Mouse (Mus musculus): Measurements from ENCODE around the gene Tsfm.
A peak's percentile ranks its signal among the peaks of the same experiment; 100 is the strongest.

The Tsfm gene

DNA sequence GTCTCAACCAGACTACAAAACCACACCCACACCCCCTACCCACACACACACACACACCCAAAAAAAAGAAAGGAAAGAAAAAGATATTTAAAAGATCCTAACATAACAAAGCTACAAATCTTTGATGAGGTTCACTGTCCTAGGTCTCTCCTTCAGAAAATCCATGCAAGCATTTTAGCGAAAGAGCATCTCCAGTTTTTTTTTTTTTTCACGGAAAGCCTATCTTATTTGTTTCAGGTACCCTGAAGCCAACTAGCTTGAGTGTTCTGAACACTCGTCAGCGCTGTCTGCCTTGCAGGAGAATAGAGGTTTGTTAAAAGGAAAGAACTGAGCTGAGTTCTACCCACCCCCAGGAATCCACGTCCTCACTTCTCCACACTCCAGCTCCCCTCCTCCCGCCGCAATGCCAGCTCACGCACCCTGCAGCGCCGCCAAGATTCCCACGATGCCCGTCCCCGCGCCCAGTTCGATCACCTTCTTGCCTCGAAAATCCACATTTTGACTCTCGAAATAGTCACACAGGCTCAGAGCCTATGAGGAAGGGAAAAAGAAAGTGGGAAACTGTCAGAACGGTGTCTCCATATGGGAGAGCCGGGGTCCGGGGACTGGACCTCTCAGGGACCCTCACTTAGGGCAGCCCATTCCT, 10.1 kb upstream of the Tsfm start:
- no peak for DNase-seq

DNA sequence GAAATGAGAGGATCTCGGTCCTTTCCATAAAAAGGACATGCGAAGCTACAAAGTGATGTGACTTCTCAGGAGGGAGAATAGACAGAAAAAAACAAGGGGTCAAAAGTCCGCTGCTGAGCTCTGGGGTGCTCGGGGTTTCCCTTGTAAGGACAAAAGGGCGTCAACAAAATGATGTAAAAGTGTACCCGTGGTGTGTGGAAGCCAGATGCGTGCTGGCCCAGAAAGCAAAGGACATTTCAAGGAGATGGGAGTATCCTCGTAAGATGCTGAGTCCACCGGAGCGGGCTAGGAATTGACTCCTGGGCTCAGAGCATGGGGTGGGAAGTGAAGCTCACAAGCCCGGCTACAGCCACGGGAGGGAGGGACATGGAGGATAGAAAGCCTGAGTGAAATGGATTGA, 7.0 kb upstream of the Tsfm start:
- no peak for DNase-seq

DNA sequence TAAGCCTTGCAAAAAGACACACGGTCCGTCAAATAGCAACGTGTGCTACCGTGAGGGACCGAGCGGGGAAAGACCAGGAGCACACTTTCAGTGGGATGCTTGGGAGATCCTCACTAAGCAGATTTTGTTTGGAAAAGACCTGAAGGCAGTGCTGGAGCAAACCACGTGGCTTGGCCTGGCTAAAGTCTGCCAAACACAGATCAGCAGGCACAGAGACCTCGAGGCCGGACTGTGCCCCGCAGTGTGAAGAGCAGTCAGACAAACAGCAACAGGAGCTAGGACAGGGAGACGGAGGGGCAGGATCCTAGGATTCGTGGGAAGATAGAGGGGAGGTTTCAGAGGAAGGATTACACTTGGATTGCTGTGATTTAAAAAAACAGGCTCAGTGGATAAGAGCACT, 5.6 kb upstream of the Tsfm start:
- DNase-seq, result no peak

DNA sequence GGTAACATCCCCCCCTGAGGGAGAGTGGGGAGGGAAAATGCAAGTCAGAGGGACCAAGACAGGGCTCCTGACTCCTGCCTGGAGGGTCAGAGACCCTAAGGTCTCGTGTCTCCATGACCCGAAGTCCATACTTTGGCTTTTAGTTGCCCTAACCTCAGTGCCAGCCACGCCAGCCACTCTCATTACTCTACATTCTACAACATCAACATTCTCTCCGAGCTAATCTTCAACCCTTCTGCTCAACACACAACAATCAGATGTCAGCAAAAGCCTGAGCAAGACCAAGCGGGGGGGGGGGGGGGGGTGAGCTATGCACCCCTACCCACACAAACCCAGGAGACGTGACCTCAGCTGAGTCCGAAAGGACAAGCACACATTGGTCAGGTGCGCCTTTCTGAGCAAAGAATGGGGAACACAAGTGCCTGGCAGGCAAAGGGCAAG, 2.7 kb upstream of the Tsfm start:
- DNase-seq, result no peak

DNA sequence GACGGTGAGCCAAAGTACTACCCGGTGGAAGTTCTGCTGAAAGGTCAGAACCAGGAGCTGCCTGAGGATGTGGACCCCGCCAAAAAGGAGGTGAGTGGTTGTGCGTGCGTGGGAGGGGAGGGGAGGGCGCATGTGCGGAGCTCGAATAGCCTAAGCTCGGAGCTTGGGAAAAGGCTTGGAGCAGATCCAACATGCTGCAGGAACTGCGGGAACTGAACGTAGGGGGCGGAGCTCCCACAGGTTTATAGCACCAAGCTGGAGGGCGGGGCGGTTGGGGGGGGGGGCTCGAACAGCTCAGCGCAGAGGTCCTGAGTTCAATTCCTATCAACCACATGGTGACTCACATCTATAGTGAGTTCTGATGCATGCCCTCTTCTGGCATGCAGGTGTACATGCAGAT, 12.2 kb downstream of the Tsfm start:
- DNase-seq, result no peak

DNA sequence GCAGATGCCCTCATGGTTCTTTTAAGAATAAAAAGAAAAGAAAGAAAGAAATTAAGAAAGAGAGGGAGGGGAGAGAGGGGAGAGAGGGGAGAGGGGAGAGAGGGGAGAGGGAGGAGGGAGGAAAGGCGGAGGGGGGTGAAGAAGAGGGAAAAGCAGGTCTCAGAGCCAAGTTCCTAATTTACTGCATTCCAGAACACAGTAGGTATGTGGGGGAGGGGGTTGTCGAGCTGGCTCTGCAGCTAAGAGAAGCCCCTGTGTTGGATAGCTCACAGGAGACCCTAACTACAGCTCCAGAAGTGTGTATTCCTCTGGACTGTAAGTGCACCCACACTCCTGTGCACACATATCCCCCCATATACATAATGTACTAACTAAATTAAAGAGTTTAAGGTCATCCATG, 13.6 kb downstream of the Tsfm start:
- no peak for DNase-seq

DNA sequence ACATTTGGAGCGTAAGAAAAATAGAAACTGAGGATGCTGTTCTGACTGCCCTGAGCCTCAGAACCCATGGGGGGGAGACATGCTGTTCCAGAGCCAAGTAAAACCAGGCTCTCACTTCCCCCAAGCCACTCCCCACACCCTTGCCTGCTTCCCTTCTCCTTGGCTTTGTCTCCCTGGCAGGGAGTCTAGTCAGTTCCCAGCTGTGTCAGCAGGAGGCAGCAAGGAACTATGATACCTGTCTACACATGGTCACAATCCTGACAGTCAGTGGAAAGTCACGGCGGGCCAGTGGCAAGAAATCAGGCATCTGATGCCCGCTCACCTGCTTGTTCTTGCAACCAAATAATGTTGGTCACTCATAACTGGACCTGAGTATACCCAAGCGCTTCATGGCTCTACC, 14.2 kb downstream of the Tsfm start:
- DNase-seq, result no peak

DNA sequence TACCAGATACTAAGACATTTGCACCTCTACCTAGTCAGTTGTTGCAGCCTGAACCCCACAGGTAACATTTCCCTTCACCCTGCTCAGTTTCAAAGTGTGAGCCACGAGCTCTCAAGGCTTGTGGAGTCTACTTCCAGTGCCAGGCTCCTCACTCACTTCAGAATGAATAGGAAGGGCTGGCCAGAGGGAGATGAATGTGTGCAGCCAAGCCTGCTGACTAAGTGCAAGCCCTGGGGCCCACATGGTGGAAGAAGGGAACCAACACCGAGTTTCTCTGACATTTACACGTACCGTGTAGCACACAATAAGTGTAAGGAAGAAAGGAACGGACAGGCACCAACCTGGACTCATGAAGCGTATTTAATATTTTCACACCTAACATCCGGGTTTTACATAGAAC, 26.8 kb downstream of the Tsfm start:
- no peak for DNase-seq

DNA sequence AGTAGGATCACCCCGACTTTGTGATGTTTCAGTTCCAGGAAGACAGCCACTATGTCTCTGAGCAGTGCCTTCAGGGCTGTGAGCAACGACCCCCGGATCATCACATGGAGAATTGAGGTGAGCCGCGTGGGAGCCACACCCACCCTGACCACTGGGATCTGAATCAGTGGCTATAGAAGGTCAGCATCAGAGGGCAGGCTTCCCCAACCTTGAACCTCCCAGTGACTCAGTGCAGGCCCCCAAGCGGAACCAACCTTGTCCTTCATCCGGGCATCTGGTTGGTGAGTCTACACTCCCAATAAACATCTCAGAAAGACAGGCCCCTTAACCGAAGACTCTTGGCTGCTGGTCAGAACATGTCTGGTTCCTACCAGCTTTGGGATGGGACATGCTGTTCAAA, 27.3 kb downstream of the Tsfm start:
- DNase-seq, result no peak

DNA sequence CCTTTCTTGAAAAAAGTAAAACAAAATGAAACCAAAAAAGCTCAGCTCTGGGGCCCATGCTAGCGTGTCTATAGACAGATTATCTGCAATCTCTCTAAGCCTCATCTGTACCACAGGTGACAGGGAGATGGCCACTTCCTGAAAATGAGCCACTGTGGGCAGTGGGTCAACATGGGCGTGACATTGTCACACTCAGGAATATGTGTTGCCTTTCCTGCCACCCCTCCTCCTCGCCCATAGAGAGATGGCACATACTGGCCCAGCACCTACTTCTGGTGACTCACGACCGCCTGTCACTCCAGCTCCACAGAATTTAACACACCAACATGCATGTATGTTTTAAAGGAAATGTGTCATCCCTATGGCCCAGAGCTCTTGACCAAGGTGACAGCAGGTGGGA, 27.9 kb downstream of the Tsfm start:
- no peak for DNase-seq

DNA sequence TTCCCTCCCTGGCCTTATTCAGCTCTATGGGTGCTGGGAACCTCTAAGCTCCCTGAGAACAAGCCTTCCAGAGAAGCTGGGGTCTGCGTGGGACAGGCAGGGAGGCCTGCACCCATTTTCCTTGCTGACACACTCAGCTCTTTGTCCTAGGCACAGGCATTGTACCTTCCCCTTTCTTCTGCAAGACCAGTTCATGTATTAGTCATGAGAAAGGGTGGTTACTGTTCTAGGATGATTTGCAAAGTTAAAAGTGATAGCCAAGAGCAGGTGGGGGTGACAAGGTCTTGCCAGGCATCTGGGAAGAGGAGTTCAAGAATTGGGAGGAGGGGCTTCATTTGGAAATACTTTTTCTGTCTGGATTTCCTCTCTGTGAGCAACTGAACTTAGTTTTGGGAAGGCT, 28.6 kb downstream of the Tsfm start:
- DNase-seq, result no peak

DNA sequence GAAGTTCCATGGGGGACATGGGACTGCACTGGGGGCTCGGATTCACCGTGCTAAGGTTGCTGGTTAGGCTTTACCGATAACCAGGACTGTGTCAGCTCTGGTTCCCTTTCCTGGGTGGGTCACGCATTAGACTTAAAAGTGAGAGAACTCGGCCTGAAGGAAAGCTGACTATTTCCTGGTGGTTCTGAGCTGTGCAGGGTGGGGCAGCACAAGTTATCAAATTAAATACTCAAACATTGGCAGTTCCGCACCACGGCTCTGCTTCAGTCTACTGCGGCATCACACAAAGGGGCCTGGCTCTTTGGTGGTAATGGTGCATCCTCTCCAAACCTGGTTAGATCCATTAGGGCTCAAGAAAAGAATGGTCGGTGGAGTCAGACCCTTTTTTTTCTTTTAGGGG, 29.3 kb downstream of the Tsfm start:
- DNase-seq, result no peak

DNA sequence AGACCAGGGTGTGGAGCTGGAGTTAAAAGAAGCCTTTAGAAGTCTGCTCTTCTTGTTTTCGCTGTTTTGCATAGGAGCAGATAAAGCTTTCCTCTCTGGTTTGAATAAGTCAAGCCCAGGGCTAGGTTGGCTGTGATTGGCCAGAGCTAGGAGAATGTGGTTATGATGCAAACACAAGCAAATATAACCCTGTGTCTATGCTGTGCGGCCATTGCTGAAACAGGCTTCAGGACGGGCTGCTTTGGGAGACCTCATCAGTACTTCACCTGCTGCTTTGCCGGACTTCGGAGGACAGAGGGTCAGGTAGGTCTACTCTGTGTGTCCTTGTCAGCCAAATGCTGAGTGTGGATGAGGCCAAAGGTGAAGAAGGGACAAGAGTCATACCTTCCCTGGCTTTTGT, 30.1 kb downstream of the Tsfm start, which contains the start of gene Avil:
Gene Avil (plus strand): TSS at position 181 of the 400 bp plus-strand sequence.
- no peak for DNase-seq

DNA sequence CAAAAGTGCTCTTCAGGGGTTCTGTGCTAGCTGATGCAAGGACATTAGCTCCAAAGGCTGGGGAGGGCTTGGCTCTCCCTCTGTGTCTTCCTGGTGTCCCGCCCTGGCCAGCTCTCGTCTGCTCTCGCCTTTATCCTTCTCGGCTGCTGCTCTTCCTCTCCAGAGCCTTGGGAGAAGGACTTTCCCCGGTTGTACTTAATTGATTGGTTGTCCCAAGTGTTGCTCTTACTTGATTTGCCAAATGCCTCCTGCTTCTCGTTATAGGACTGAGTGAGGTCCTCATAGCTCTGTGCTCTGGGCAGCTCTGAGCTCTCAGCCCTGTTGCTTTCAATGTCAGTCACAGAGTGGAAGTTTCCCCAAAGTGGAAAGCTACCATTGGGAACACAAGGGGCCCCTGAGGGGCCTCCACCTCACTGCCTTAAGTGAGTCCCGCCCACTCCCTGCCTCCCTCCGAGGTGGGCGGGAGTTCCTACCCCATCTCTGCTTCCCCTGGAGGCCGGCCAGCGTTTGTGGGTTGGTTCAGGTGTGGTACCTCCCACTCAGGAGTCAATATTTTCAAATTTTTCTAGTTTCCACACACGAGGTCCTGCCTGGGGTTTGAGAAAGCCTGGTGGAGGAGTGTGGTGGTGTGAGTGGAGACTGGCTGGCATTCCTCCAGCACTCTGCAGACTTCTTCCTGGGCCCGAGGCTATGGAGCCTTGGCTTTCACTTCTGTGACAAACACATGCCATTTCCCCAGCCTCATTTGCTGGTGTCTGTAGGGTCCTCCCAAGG, 33.1 kb downstream of the Tsfm start:
- DNase-seq, result no peak

DNA sequence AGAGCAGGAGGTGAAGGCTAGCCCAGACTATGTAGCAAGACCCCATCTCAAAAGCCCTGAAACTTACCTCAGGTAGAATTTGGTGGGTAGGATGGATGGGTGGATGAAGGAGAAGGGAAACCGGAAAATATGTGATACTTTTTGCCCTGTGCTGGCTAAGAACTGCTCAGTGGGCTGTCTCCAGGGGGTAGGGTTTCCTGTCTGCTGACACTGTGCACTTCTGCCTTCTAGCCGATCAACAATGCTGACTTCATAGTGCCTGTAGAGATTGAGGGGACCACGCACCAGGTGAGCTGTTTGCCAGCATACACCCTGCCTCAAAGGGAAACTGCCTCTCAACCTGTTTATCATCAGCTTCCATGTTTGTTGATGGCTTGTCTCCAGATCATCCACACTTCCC, 37.0 kb downstream of the Tsfm start:
- DNase-seq, result no peak

DNA sequence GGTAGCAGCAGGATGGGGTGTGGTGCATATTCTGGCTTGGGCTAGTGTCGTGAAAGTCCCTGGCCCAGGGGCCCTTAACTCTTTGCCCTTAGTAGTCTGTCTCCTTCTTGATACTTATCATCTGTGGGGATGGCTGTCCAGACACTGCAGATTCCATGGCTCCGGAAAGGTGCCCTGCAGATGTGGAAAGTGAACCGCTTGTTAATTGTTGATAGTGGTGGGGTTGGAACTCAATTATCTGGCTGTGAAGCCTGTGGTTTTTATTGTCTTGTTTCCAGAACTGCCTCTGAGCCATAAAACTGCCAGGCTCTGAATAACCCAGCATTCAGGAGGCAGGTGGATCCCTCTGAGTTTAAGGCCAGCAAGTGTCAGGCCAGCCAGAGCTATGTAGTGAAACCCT, 39.0 kb downstream of the Tsfm start:
- DNase-seq, result no peak

DNA sequence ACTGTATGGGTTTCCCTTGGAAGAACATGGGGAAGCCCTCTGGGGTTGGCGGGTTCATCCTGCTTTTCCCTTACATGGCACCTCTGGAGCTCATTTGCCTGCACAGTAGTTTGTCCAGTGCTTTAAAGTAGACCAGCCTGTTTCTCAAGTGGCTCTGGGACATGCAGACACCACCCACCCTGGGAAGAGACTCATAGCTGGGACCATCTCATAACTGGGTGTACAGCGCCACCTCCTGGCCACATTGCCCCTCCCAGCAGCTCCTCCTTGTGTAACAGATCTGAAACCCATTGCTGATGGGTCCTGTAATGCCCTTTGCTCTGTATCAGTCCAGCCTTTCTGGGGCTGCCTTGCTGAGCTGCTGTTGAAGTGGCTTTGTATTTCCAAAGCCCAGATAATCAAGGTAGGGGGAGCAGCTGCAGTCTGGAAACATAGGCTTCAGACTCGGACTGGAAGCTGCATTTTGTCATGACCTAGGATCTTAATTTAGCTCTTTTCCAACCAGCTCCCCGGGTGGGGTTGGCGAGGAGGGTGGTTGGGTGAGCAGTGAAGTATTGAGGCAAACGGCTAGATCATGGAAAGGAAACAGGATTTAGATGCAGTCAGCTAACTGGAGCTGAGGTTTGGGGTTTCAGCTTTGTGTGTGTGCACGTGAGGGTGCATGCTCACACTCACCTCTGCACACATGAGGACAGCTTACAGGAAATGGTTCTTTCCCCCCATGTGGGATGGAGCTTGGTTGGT, 40.2 kb downstream of the Tsfm start:
- DNase-seq, result peak; percentile 85

DNA sequence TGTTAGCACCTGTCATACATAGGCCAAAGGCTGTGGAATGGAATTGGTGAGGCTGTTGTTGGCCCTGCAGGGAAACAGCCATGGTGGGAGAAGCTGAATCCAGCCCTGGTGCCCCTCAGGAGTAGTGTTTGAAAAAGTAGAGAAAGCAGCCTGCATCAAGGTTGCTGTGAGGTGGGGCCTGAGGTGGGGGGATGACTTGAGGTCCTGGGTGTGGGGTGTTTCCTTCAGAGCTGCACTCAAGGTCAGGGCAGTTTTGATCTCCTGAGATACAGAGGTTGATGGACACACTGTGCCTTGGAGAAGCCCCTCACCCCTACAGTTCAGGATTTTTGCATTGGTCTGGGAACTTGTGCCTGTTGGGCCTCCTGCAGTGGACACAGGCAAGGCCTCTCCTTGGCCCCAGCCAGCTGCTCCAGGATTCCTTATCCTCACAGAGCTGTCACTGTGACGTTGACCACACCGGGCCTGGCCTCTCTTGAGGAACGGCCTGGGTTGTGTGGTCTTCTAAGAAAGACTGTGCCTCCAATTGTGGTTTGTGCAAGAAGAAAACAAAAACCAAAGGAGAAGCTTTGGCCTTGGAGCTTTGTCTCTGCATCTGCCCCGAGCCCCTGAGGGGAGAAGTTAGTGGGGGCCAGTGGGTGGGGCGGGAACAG, 42.0 kb downstream of the Tsfm start:
- DNase-seq, result no peak

DNA sequence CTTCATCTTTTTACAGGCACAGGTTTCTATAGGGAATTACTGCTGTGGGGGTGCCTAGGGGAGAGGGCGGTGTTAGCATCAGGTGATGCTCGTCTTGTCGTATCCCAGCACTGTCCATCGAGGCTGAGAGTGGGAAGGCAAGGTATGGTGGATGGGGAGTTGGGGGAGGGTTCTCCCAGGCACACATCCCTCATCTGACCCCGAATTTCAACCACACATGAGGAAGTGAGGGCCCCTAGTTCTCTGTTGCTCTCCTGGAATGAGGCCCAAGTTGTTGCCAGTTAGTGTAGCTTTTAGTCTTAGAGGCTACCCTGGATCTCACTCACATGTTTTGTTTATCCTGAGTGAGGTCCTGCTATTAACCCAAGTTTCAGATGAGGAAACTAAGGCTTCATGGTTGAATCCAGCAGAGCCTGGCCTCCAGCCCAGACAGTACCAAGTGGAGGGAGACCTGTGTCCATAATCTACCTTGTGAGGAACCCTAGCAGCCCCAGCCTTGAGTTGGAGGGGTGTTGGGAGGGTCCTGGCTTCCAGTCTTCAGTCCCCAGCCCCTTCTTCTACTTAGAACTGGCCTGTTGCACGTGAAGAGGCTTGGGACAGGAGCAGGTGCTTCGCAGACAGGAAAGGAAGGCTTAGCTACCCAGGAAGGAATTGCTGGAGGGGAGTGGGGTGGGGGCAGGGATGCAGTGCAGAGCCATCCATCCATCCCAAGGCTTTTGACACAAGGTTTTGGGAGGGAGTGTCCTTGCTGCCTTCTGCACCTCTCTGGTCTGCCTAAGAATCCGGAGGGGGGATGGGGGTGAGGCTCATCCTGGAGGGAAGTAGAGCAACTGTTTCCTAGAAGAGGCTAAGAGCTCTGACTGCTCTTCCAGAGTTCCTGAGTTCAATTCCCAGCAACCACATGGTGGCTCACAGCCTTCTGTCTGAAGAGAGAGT, 43.2 kb downstream of the Tsfm start:
- DNase-seq, result no peak

DNA sequence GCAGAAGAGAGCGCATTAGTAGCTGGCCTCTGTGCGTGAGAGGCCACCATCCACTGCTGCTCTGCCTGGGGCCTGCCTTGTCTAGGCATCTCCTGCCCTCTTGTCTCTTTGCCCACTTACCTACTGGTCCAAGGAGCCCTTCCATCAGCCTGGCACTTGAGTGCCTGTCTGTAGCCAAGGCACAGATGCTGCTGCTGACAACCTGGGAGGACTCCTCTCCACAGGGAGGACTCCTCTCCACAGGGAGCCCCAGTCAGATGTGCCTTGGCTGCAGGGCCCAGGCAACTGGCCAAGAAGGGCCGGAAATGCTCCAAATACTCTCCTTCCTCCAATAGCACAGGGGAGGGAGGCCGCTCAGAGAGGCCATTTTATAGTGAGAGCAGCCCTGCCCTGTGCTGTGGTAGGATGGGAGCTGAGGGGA, 44.1 kb downstream of the Tsfm start:
- no peak for DNase-seq

DNA sequence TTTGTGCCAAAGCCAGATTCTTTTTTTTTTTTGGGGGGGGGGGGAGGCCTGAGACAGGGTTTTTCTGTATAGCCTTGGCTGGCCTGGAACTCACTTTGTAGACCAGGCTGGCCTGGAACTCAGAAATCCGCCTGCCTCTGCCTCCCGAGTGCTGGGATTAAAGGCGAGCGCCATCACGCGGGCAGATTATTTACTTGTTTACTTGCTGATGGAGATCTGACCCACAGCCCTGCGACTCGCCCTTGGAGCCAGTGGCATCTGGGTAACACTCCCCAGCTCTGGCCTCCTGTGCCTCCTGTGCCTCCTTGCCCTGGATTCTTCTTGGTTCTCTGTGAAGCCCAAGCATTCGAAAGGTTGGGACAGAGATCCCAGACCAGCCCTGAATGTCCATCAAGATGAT, 45.1 kb downstream of the Tsfm start:
- DNase-seq, result no peak

DNA sequence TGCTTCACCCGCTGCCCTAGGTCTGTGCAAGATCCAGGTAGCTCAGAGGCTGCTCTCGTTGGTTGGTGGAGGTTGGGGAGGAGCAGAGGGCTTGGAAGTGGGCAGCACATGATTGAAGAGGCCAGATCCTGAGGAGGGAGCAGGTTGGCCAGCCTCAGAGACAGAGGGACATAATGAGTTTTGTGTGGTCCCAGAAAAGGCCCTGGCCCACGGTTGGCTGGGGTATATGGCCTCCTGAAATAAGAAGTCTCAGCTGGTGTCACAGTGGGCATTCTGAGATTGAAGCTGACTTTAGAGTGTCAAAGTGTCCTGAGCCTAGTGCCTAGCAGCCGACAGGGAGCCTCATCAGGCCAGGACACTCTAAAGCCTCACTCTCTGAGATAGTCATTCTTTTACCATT, 45.5 kb downstream of the Tsfm start:
- DNase-seq, result no peak
